Mouse (Mus musculus) hindbrain, embryonic 14.5 days (tissue): ENCODE results near the gene Tbx1. TPM values are rescaled to one million over a fixed set of nuclear protein-coding genes. Genes with fewer than 3 reads are reported as not detected.

Experiments used
- polyA plus RNA-seq: library from polyadenylated mRNA; unstranded; fragments of >200 nt; fragmentation: Nextera tagmentation; extraction: Ambion mirVana; gene quantifications from 2 replicates; pipeline ENCODE4 v1.2.1, GENCODE M21; 2014

Tbx1 gene
- polyA plus RNA-seq, 1 experiment from 2014 or later, result 1.2 TPM

Other genes starting within 250 kb of the Tbx1 start
- gene Tango2, start 242.6 kb downstream of the Tbx1 start, polyA plus RNA-seq, result 94.5 and 97.9 TPM in 2 replicates
- gene Arvcf, start 242.5 kb downstream of the Tbx1 start, polyA plus RNA-seq, result 53.2 and 64.6 TPM in 2 replicates
- gene Txnrd2, start 164.3 kb downstream of the Tbx1 start, polyA plus RNA-seq, result 26.0 and 28.2 TPM in 2 replicates
- 91.6 and 99.4 TPM in 2 replicates for gene Comt, start 163.8 kb downstream of the Tbx1 start, polyA plus RNA-seq
- 13.2 and 14.6 TPM in 2 replicates for gene Gnb1l, start 92.0 kb downstream of the Tbx1 start, polyA plus RNA-seq
- 2.5 and 3.1 TPM in 2 replicates for gene Rtl10, start 91.8 kb downstream of the Tbx1 start, polyA plus RNA-seq
- 13.7 and 16.7 TPM in 2 replicates for gene Gp1bb, start 31.7 kb upstream of the Tbx1 start, polyA plus RNA-seq
- 6.9 and 10.1 TPM in 2 replicates for gene Gm49601, start 35.8 kb upstream of the Tbx1 start, polyA plus RNA-seq
- 192 and 218 TPM in 2 replicates for gene Sept5, start 39.3 kb upstream of the Tbx1 start, polyA plus RNA-seq
- gene Cldn5, start 186.2 kb upstream of the Tbx1 start, polyA plus RNA-seq, result 115 and 122 TPM in 2 replicates
- gene Ufd1, start 221.1 kb upstream of the Tbx1 start, polyA plus RNA-seq, result 68.2 and 90.8 TPM in 2 replicates
- 6.5 and 9.8 TPM in 2 replicates for gene Cdc45, start 221.3 kb upstream of the Tbx1 start, polyA plus RNA-seq
- gene 2510002D24Rik, start 245.9 kb upstream of the Tbx1 start, polyA plus RNA-seq, result 24.7 and 31.7 TPM in 2 replicates
- not detected in 2 replicates for gene Gm28539, start 245.9 kb upstream of the Tbx1 start, polyA plus RNA-seq